In the genomic region with DNA sequence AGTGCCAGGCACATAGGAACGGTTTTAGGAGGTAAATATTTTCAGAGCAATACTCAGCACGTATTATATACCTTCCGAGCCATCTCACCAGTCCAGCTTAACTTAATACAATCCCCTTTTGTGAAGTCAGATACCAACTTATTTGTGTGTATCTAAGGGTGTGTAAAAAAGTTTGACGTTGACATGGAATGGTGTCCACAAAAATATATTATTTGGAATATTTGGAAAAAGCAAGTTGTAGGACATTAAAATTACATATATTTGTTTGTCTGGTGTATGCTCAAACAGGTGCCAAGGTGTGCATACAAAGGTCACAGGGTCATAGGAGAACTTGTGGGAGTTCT, we compare ENCODE assay signal across 8 mouse cellular contexts. TPM values are rescaled to one million over a fixed set of nuclear protein-coding genes. Genes with fewer than 3 reads are reported as not detected.
DNase-seq lines count a peak whose midpoint lies in the region; ATAC-seq and TF ChIP-seq lines count a peak whose summit lies in the region.

No protein-coding gene starts in this region.

- no peaks in the 10 kb centered on the region for H3K9me3 ChIP-seq in kidney, postnatal 0 days (replicated peaks; ENCODE audit: low read length)
- H3K9me3 ChIP-seq in embryonic facial prominence, embryonic 13.5 days: no peaks in the 10 kb centered on the region
- no peaks in the 10 kb centered on the region for H3K9me3 ChIP-seq in intestine, embryonic 16.5 days (ENCODE audit: control insufficient read depth, low read length)

- H3K36me3 ChIP-seq in kidney, postnatal 0 days (ENCODE audit: insufficient read depth, low read length): no peaks in the 10 kb centered on the region
- no peaks in the 10 kb centered on the region for H3K36me3 ChIP-seq in embryonic facial prominence, embryonic 13.5 days
- no peaks in the 10 kb centered on the region for H3K36me3 ChIP-seq in intestine, embryonic 16.5 days (ENCODE audit: control insufficient read depth, insufficient read depth, low read length)
- H3K36me3 ChIP-seq in myocyte (ENCODE audit: control insufficient read depth, insufficient read depth): no peaks in the 10 kb centered on the region

- no peak overlapping the region for H3K27ac ChIP-seq in kidney, postnatal 0 days
- H3K27ac ChIP-seq in embryonic facial prominence, embryonic 13.5 days: no peak overlapping the region
- no peak overlapping the region for H3K27ac ChIP-seq in intestine, embryonic 16.5 days (ENCODE audit: low read length)

- peak overlapping the region; percentile 16 for H3ac ChIP-seq in myocyte (ENCODE audit: control insufficient read depth, insufficient read length)

- TF ChIP-seq CTCF in kidney, postnatal 0 days (IDR thresholded peaks at IDR 0.05; ENCODE audit: low read depth): no peak

- no peaks in the 10 kb centered on the region for H3K27me3 ChIP-seq in kidney, postnatal 0 days (ENCODE audit: insufficient read depth, low read length)
- H3K27me3 ChIP-seq in embryonic facial prominence, embryonic 13.5 days: no peaks in the 10 kb centered on the region
- H3K27me3 ChIP-seq in intestine, embryonic 16.5 days (replicated peaks; ENCODE audit: control insufficient read depth, insufficient read depth, low read length): no peaks in the 10 kb centered on the region
- H3K27me3 ChIP-seq in myocyte (ENCODE audit: control insufficient read depth, insufficient read depth, insufficient read length): no peaks in the 10 kb centered on the region

- WGBS in kidney, postnatal 0 days: 43% methylated on average over 4 of the region's 4 CpGs
- WGBS in embryonic facial prominence, embryonic 13.5 days: 41% methylated on average over 4 of the region's 4 CpGs
- 31% methylated on average over 4 of the region's 4 CpGs for WGBS in intestine, embryonic 16.5 days

- no peak for TF ChIP-seq POLR2A in myocyte (IDR thresholded peaks at IDR 0.05; ENCODE audit: insufficient read length, low read depth)

- H3K9ac ChIP-seq in kidney, postnatal 0 days (ENCODE audit: low read depth, low read length): peak overlapping the region; percentile 43; the same call in 1 of the 2 replicates
- peak overlapping the region; percentile 80; the same call in 1 of the 2 replicates for H3K9ac ChIP-seq in embryonic facial prominence, embryonic 13.5 days
- H3K9ac ChIP-seq in intestine, embryonic 16.5 days (ENCODE audit: low read depth, low read length): peak overlapping the region; percentile 82; the same call in 1 of the 2 replicates

- ATAC-seq in kidney, postnatal 0 days (replicated peaks; ENCODE audit: low FRiP score, low read depth): no peak
- no peak for ATAC-seq in embryonic facial prominence, embryonic 13.5 days (ENCODE audit: insufficient number of reproducible peaks, insufficient read depth, low FRiP score, low TSS enrichment, low read depth)
- ATAC-seq in intestine, embryonic 16.5 days: no peak

- H3K4me1 ChIP-seq in kidney, postnatal 0 days (replicated peaks; ENCODE audit: insufficient read depth, low read length): 0 out of 2 replicates have a peak, but pooled peaks cover 2% of the 10 kb centered on the region
- H3K4me1 ChIP-seq in embryonic facial prominence, embryonic 13.5 days: peaks cover 11% of the 10 kb centered on the region
- H3K4me1 ChIP-seq in intestine, embryonic 16.5 days (ENCODE audit: control insufficient read depth, insufficient read depth, low read length): no peaks in the 10 kb centered on the region

- peak overlapping the region; percentile 66 for H3K4me2 ChIP-seq in kidney, postnatal 0 days (ENCODE audit: low read length)
- peak overlapping the region; percentile 74 for H3K4me2 ChIP-seq in embryonic facial prominence, embryonic 13.5 days
- H3K4me2 ChIP-seq in intestine, embryonic 16.5 days (ENCODE audit: low read depth, low read length): peak overlapping the region; percentile 95
- H3K4me2 ChIP-seq in myocyte (ENCODE audit: low read depth): peak overlapping the region; percentile 72

- peak overlapping the region; percentile 61 for H3K4me3 ChIP-seq in kidney, postnatal 0 days (replicated peaks; ENCODE audit: low read depth, low read length)
- H3K4me3 ChIP-seq in embryonic facial prominence, embryonic 13.5 days: peak overlapping the region; percentile 69
- peak overlapping the region; percentile 63 for H3K4me3 ChIP-seq in intestine, embryonic 16.5 days (ENCODE audit: low read length)
- peak overlapping the region; percentile 61 for H3K4me3 ChIP-seq in myocyte

- H3K79me2 ChIP-seq in myocyte (ENCODE audit: control insufficient read depth, insufficient read depth): no peaks in the 10 kb centered on the region

- no peak for DNase-seq in kidney, postnatal 0 days (ENCODE audit: low spot score)
- DNase-seq in kidney, postnatal 14 days: no peak
- DNase-seq in right cerebral cortex, postnatal 4 days: no peak
- no peak for DNase-seq in urinary bladder, postnatal 36 days (ENCODE audit: low spot score in 2 of 2)
- DNase-seq in natural killer cell, adult 2 months (ENCODE audit: low spot score in 2 of 2): no peak

TF ChIP-seq in myocyte, 11 proteins besides CTCF, POLR2A, EP300 and RAD21:
- TF ChIP-seq POLR2AphosphoS2 (IDR thresholded peaks at IDR 0.05; ENCODE audit: insufficient read length, low read depth): no peak
- no peak for TF ChIP-seq MAX (IDR thresholded peaks at IDR 0.05; ENCODE audit: low read depth)
- no peak for TF ChIP-seq MYOD1 (IDR thresholded peaks at IDR 0.05; ENCODE audit: control insufficient read depth in 1 of 3, insufficient read length in 2 of 3, low read depth in 2 of 3)
- TF ChIP-seq TCF3 (IDR thresholded peaks at IDR 0.05; ENCODE audit: insufficient read length, low read depth): no peak
- no peak for TF ChIP-seq SRF (IDR thresholded peaks at IDR 0.05; ENCODE audit: control insufficient read depth, insufficient read length, low read depth)
- TF ChIP-seq CEBPB (IDR thresholded peaks at IDR 0.05; ENCODE audit: insufficient read depth, poor library complexity, severe bottlenecking): no peak
- no peak for TF ChIP-seq REST (IDR thresholded peaks at IDR 0.05; ENCODE audit: insufficient read depth, insufficient read length)
- no peak for TF ChIP-seq E2F4 (IDR thresholded peaks at IDR 0.05; ENCODE audit: insufficient read depth)
- no peak for TF ChIP-seq USF1 (IDR thresholded peaks at IDR 0.05; ENCODE audit: low read depth)
- no peak for TF ChIP-seq MYOG (IDR thresholded peaks at IDR 0.05; ENCODE audit: control insufficient read depth in 1 of 3, insufficient read depth in 1 of 3, insufficient read length in 2 of 3, low read depth in 2 of 3)
- TF ChIP-seq TCF12 (IDR thresholded peaks at IDR 0.05; ENCODE audit: insufficient read depth, poor library complexity, severe bottlenecking): no peak

RNA-seq across cellular contexts. Expression of gene Metap1d, which starts 0.8 kb away (rescaled TPM):
- polyA plus RNA-seq in kidney, postnatal 0 days (2015; fragmentation: Nextera tagmentation; extraction: Ambion mirVana): 43.1 and 43.6 TPM in 2 replicates
- polyA plus RNA-seq in embryonic facial prominence, embryonic 13.5 days (2015; fragmentation: Nextera tagmentation; extraction: Ambion mirVana): 51.8 and 52.1 TPM in 2 replicates
- 32.6 and 34.9 TPM in 2 replicates for polyA plus RNA-seq in intestine, embryonic 16.5 days (2015; fragmentation: Nextera tagmentation; extraction: Ambion mirVana)
- polyA plus RNA-seq in myocyte (2012; fragmentation: generic; extraction: Trizol): 7.3 TPM
